Mouse (Mus musculus) G1E-ER4 (cell line): ENCODE measurements around the gene Tnfrsf25. TPM values are rescaled to one million over a fixed set of nuclear protein-coding genes. Genes with fewer than 3 reads are reported as not detected.

Source experiments
- GATA1 ChIP-seq: IDR thresholded peaks from one replicate; pipeline ENCODE4 v1.8.0; 2012; ENCODE audit warnings: low read length, inconsistent platforms
- polyA plus RNA-seq: library from polyadenylated mRNA; stranded (reverse); fragments of >175 nt; gene quantifications from 2 replicates; pipeline ENCODE4 v1.2.3, GENCODE M21; 2012

Tnfrsf25 gene
- polyA plus RNA-seq, 1 experiment: 0.15 TPM

DNA sequence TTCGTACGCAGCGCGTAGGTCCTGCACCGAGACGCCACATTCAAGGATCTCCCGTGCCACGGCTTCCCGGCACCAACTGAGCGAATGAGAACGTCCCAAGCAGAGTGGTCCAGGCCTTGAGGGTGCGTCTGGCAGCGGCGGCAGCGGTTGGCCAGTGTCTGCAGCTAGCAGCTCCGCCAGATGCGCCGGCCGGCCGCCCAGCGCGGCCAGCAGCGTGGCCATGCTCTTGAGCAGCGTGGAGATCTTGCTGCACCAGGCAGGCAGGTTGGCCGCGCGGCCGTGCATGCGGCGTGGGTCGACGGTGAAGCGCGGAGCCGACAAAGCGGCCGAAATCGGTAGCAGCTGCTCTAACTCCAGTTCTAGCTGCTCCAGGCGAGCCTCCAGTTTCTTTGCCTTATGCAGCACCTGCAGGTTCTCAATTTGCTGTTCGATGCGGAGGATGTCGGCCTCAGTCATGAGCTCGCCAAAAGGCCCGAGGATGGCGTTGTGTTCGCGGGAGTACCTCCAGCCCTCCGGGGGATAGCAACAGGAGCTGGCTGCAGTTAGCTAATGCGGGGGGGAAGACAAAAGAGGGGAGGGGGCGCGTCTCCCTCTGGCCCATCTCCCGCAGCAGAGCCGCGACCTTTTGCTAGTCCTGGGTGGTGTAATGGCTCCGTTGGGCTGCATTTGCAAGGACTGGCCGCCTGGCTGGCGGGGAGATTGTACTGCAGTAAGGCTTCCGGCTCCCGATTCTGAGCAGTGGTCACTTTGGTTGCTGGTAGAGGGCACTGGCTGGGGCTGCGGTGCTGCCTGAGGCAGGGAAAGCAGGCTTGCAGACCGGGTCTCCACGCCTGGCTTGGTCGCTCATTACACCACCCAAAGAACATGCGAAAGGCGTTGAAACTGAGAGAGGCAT lies 10.5 kb downstream of the Tnfrsf25 start:
- TF ChIP-seq GATA1: no peak

DNA sequence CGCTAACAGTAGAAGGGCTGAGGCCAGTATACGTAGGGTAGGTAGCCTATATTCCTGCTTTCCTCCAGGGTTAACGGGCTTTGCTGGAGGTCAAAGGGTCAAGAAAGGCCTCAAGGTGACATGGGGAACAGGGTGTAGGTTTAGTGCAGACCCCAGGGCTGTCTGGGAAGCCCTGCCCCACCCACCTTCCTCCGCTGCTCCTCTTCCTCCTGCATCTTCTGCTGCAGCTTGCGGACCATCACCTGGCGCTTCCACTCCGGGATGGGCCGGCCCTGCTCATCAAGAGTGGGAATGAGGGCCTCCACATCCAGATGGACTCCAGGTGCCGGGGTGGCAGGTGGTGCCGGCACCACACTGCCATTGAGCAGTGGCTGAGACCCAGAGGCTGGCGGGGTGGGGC lies 12.2 kb downstream of the Tnfrsf25 start:
- TF ChIP-seq GATA1: no peak

DNA sequence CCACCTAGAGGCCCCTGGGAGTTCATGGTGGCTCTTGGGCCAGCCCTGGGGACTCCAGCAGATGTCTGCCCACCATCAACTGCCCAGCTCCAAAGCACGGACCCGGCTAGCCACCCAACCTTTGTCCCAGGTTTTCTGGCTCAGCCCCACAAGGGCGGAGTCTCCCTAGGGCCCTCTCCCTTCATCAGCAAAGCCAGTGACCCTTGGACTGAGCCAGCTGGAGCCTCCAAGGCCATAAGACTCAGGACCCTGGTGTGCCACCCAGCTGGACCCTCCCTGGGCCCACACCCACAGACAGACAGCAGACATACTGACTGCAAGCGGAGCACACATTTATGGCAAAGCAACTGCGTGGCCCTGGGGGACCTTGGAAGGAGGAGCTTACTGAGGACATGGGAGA lies 13.1 kb downstream of the Tnfrsf25 start:
- no peak for TF ChIP-seq GATA1

DNA sequence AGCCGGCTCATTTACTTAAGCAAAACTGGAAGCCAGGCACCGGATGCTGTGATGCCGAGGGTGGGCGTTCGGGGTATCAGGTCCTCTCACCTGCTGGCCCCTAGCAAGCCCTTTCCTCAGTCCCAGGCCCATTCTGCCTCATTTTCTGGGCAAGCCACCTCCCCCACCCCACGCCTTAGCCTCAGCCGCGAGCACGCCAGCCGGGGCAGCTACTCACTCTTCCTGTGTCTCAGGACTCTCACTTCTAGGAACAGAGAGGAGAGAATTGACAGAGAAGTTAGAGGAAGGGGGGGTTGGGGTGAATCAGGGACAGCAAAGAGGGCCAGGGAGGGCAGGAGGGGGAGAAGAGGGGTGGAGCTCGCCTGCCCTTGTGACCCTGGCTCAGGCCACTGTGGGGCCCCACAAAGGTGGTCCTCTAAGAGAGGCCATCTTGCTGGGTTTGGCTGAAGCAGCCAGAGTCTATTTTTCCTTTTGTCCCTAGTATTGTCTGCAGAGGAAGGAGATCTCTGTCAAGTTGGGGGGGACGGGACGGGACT lies 13.7 kb downstream of the Tnfrsf25 start:
- TF ChIP-seq GATA1: no peak

DNA sequence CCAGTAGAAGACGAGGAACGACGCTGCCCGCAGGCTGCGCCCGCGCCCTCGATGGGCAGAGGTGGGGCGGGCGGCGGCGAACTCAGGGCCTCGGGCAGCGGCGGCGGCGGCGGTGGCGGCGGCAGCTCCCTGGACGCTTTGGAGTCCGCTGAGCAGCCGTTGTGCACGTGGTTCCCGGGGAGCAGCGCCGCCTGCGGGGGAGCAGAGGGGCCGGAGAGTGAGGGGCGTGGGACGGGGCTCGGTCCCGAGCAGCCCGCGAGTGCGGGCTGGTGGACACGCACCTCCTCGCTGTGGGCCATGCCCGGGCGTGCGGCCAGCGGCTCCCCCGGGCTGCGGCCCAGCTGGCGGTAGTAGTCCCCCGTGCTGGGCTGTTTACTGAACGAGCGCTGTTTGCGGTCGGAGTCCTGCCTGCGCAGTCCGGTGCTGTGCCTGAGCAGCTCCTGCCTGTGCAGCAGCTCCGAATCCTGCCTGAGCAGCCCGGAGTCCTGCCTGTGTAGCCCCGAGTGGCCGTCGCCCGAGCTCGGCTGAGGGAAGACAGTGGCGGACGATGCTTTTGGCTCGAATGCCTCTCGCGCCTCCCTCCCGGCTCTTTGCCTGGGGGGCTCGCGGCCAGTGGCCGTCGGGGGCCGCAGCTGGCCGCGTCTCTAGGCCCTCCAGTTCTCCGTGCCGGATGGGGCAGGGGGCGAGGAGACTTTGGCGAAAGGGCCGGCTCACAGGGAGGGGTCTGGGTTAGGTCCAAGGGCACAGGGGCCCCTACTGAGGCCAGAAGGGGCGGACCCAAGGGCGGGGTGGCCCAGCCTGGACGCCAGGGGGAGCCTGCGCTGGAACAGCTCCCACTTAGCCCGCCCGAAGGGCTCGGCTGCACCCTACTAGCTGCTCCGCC lies 15.3 kb downstream of the Tnfrsf25 start:
- no peak for TF ChIP-seq GATA1

DNA sequence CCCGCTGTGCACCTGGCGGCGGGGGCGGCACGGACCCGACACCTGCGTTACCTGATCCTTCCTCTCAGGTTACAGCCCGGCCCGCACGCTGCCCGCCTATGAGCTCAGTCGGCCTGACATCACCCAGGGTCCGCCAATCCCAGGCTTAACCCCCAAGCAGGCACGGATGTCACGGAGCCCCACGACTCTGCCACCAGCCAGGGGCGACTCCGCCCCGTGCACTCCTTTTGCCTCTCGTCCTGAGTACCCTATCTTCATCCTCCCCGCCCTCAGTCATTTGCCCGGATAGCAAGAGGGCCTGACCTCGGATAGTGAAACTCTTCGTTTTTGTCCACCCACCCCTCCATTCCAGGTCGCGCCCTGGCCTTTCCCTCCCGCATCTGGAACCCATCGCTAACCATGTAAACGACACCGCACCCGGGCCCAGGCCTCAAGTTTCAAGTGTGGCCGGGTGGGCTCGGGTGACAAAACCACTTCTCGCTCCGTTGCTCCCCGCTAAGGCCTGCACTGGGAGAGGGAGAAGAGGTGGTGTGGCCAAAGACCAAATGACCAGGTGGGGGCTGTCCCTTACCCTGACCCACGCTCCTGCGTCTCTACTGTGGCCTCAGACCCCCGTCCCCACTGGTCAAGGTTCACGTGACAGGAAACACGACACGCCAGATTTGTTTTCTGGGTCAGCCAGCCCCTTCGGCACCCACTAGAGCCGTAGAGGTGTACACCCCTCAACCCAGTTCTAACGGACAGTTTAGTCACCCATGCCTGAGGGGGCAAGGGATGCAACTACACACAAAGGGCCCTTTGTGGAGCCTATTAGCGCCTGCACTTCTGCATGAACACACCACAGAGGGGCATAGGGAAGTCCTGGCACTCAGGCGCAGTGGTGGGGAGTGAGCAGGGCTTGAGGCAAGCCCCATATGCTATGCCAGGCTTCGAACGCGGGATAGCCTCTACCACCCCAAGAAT lies 16.4 kb downstream of the Tnfrsf25 start:
- no peak for TF ChIP-seq GATA1

DNA sequence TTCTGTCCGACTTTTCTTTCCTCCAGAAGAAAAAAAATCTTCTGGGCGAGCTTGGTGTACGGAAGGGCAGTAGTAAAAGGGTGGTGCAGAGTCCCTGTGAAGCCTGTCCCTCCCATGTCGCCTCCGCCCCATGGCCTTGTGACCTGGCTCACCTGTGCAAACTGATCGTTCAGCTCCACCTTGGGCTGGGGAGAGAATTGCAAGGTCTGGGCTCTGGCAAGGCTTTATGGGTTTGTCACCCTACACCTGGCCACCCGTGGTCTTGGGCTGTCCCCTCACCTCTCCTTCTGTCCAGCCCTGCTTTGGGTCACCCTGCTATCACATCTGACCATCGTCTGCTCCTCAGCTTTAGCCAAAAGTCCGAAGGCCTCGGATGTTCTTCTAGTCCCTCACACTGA lies 17.0 kb downstream of the Tnfrsf25 start:
- no peak for TF ChIP-seq GATA1

DNA sequence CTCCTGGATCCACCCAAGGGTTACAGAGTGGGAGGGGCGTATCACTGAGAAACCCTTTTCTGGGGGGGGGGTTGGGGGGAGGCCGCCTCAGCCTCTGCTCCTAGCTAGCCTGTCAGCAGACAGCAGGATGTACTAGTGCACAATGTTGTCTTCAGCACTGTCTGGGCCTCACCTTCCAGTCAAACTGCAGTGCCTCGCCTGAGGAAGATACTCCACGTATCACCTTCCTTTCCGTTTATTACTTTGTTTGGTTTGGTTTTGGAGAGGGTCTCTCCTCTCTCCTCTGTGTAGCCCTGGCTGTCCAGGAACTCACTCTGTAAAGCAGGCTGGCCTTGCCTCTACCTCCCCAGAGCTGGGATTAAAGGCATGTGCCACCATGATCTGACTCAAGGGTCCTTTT lies 17.5 kb downstream of the Tnfrsf25 start:
- no peak for TF ChIP-seq GATA1

DNA sequence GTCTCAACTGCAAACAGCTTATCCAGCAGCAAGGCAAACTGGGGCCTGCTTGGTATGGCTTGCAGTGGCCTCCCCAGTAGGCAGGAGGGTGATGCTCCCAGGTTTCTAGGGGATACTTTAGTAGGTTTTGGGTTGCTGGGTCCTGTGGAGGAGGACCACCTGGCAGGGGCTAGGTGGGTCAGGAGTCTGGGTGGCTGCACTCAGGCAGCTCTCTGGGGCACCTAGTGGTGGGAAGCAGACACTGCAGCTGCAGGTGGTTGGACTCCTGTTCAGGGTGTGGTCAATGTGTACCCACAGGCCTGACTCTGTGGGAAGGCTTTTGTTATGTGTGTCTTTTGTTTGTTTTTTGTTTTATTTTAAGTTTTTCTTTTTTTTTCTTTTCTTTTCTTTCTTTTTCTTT lies 18.8 kb downstream of the Tnfrsf25 start:
- TF ChIP-seq GATA1: no peak

DNA sequence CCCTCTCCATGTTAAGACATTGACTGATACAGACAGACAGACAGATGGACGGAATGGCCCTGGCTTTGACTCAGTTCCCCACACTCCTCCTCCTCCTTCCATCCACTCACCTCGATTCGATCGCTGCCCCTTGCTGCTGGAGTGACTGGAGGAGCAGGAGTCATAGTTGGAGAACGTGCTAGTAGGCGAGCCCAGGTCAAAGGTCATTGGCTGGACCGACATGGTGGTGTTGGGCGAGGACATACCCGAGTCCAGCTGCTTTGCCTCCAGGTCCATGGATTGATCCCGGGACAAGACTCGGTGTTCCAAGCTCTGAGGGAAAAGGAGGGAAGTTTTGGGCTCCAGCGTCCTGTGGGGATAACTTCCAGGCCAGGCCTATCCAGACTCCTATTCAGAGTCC lies 19.6 kb downstream of the Tnfrsf25 start:
- TF ChIP-seq GATA1: no peak

DNA sequence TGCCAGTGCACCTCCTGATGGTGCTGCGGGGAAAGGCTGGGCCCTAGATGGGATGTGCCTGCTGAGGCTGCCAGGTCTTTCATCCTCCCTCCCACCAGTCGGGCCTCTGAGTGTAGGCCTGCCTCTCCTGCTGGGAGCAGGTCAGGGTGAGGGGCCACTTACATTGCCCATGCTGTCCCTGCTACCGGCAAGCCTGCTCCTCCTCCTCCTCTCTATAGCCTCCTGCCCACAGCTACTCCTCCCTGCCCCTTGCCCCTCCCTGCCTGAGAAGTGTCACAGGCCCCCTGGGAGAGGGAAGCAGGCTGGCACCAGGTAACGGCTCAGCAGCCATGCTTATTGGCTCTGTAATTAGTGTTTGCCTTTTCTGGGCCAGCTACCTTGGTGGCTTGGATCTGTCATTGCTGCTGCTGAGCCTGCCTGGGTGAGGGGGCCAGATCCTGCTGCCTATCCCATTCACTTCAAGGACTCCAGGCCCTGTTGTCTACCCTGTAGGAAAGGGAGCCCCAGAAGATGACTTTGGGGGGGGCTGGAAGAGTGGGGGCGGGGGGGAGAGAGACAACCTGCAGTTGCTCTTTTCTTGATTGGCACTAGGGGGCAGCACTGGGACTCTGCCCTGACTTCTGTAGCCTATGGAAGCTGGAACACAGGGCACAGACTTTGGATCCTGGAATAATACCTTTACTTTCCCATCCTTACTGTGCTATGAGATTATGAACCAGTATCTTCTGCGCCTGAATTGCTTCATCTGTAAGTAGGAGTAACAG lies 20.6 kb downstream of the Tnfrsf25 start:
- TF ChIP-seq GATA1: no peak

DNA sequence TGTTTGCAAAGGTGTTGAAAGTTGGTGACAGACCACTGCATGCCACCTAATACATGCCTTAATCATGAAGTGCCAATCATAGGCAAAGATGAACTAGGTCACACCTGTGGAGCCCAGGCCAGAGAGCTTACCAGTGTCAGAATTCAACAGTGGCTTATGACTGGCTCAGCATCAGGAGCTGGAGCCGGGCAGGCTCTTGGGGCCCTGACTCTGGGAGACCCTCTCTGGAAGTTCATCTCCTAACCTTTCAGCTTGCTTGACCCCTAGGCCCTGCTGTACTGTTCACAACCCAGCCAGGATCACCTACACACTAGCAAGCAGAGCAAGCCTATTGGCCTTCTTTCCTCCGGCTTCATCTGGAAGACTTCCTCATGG lies 21.1 kb downstream of the Tnfrsf25 start:
- TF ChIP-seq GATA1: no peak

DNA sequence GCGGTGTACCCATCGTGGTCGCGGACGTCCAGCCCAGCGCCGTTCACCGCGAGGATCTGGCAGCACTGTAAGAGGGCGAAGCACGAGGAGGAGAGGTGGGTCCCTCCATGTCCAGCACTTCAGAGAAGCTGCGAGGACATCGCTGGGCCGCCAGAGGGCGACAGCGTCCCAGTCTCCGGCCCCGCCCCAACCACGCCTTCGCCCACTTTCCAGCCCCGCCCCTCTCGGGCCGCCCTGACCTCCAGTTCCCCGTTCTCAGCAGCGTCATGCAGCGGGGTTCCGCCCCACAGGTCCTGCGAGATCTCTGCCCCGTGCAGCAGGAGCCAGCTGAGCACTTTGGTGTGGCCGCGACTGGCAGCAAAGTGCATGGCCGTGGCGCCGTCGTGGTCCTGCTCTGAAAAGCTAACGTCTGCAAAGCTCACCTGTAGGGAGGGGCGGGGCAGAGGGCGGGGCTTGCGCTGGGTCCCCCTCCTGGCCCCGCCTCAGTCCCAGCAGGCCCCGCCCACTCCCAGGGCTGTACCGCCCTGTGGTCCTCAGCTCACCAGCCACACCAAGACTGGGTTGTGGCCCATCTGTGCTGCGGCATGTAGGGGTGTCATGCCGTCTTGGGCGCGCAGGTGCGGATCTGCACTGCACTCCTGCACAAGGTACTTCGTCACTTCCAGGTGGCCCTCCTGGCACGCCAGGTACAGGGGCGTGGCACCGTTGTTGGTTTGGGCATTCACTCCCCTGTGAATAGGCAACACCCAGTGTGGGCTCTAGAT lies 22.9 kb downstream of the Tnfrsf25 start:
- no peak for TF ChIP-seq GATA1

DNA sequence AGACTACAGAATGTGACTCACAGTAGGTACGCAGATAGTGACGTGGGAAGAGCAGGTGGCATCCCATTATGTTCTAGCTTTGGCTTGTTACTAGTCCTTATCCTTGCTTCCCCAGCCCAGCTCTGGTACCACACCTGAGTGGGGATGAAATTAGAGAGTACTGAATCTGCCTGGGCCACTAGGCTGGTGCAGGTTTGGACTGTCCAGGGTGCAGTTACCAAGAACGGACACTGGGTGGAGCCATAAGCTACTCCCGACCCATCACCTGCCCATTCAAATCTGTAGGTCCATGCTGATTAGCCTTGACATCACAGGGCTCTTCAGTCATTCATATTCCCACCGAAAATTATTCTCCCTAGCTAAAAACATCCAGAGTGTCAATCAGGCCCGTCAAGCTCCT lies 24.7 kb downstream of the Tnfrsf25 start:
- TF ChIP-seq GATA1: no peak
